Mouse (Mus musculus) myocyte (in vitro differentiated cells): ENCODE measurements around the gene Camta1. TPM values are rescaled to one million over a fixed set of nuclear protein-coding genes. Genes with fewer than 3 reads are reported as not detected.

Source experiments
- H3K27me3 ChIP-seq: one replicate; pipeline ENCODE4 v1.6.1; 2011; ENCODE audit not compliant: control insufficient read depth, insufficient read depth, insufficient read length
- H3K36me3 ChIP-seq: one replicate; pipeline ENCODE4 v1.6.1; 2011; ENCODE audit not compliant: control insufficient read depth, insufficient read depth
- H3K4me2 ChIP-seq: one replicate; pipeline ENCODE4 v1.6.1; 2011; ENCODE audit warnings: low read depth, control low read depth
- H3K4me3 ChIP-seq: one replicate; pipeline ENCODE4 v1.5.1; 2011; ENCODE audit warnings: mild to moderate bottlenecking, control low read depth, moderate library complexity
- H3K79me2 ChIP-seq: one replicate; pipeline ENCODE4 v1.6.1; 2011; ENCODE audit not compliant: control insufficient read depth, insufficient read depth
- H3ac ChIP-seq: one replicate; pipeline ENCODE4 v1.6.1; 2011; ENCODE audit not compliant: control insufficient read depth, insufficient read length
- CEBPB ChIP-seq: IDR thresholded peaks from 2 replicates; pipeline ENCODE4 v1.6.1; 2011; ENCODE audit warnings: mild to moderate bottlenecking, moderate library complexity; ENCODE audit not compliant: poor library complexity, insufficient read depth, severe bottlenecking
- E2F4 ChIP-seq: IDR thresholded peaks from one replicate; pipeline ENCODE4 v1.6.1; 2011; ENCODE audit warnings: mild to moderate bottlenecking, control low read depth, moderate library complexity; ENCODE audit not compliant: insufficient read depth
- MAX ChIP-seq: IDR thresholded peaks from one replicate; pipeline ENCODE4 v1.6.1; 2011; ENCODE audit warnings: low read depth, mild to moderate bottlenecking, control low read depth
- MYOD1 ChIP-seq, 3 experiments: IDR thresholded peaks; one replicate each; pipeline ENCODE4 v1.6.1; 2011; ENCODE audit warnings: control low read depth in 2 of 3, low read depth in 2 of 3, mild to moderate bottlenecking in 2 of 3, moderate library complexity in 1 of 3; ENCODE audit not compliant: insufficient read length in 2 of 3, control insufficient read depth in 1 of 3
- MYOG ChIP-seq, 3 experiments: IDR thresholded peaks; one replicate each; pipeline ENCODE4 v1.6.1; 2011; ENCODE audit warnings: control low read depth in 2 of 3, low read depth in 2 of 3, mild to moderate bottlenecking in 2 of 3; ENCODE audit not compliant: insufficient read length in 2 of 3, control insufficient read depth in 1 of 3, insufficient read depth in 1 of 3
- POLR2A ChIP-seq: IDR thresholded peaks from one replicate; pipeline ENCODE4 v1.6.1; 2011; ENCODE audit warnings: low read depth, mild to moderate bottlenecking, control low read depth, moderate library complexity; ENCODE audit not compliant: insufficient read length
- POLR2AphosphoS2 ChIP-seq: IDR thresholded peaks from one replicate; pipeline ENCODE4 v1.6.1; 2011; ENCODE audit warnings: low read depth, control low read depth; ENCODE audit not compliant: insufficient read length
- REST ChIP-seq: IDR thresholded peaks from one replicate; pipeline ENCODE4 v1.6.1; 2011; ENCODE audit warnings: mild to moderate bottlenecking, control low read depth, moderate library complexity; ENCODE audit not compliant: insufficient read depth, insufficient read length
- SRF ChIP-seq: IDR thresholded peaks from one replicate; pipeline ENCODE4 v1.6.1; 2011; ENCODE audit warnings: low read depth; ENCODE audit not compliant: control insufficient read depth, insufficient read length
- TCF12 ChIP-seq: IDR thresholded peaks from one replicate; pipeline ENCODE4 v1.6.1; 2011; ENCODE audit warnings: mild to moderate bottlenecking, control low read depth; ENCODE audit not compliant: poor library complexity, insufficient read depth, severe bottlenecking
- TCF3 ChIP-seq: IDR thresholded peaks from one replicate; pipeline ENCODE4 v1.6.1; 2011; ENCODE audit warnings: low read depth, control low read depth; ENCODE audit not compliant: insufficient read length
- USF1 ChIP-seq: IDR thresholded peaks from one replicate; pipeline ENCODE4 v1.6.1; 2011; ENCODE audit warnings: low read depth, mild to moderate bottlenecking, control low read depth, moderate library complexity
- polyA plus RNA-seq: library from polyadenylated mRNA; unstranded; fragments of >200 nt; fragmentation: generic; extraction: Trizol; gene quantifications from one replicate; pipeline ENCODE4 v1.2.1, GENCODE M21; 2012; ENCODE audit warnings: missing spikeins

The Camta1 gene
- polyA plus RNA-seq, 1 experiment: 40.6 TPM

GRCm38 (mm10) chr4:151179639-151180038 is 682.0 kb downstream of the Camta1 start:
- TF ChIP-seq POLR2AphosphoS2 (no peak), TCF3 (no peak), E2F4 (no peak), REST (no peak), MAX (no peak), CEBPB (no peak), MYOG (IDR thresholded peaks at IDR 0.05; ENCODE audit: control insufficient read depth in 1 of 3, insufficient read depth in 1 of 3, insufficient read length in 2 of 3, low read depth in 2 of 3) (no peak), POLR2A (no peak), MYOD1 (IDR thresholded peaks at IDR 0.05; ENCODE audit: control insufficient read depth in 1 of 3, insufficient read length in 2 of 3, low read depth in 2 of 3) (no peak), TCF12 (no peak), SRF (no peak)
- H3K4me2 ChIP-seq: no peak overlapping the region
- peaks cover 19% of the 10 kb centered on the region for H3K27me3 ChIP-seq
- no peaks in the 10 kb centered on the region for H3K79me2 ChIP-seq
- H3ac ChIP-seq: no peak overlapping the region
- H3K36me3 ChIP-seq: no peaks in the 10 kb centered on the region
- no peak overlapping the region for H3K4me3 ChIP-seq

DNA sequence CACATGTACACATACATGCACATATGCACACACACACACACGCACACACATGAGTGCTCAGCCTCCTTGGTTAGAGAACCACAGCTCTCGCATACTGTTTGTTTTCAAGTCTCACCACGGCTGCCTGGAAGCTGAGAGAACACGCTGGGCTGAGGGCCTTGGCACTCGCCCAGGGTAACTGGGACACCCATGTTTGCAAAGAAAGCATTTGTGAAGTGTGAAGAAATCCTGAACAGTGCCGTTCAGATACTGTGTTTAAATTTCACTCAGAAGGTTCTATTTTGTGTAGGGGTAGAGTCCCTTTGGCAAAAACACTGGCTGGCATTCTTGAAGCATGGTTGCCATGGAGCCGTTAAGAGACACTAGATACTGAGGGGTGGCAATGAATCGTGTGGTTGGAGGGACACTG is 682.7 kb downstream of the Camta1 start:
- H3K4me2 ChIP-seq: no peak overlapping the region
- TF ChIP-seq CEBPB (no peak), MYOD1 (IDR thresholded peaks at IDR 0.05; ENCODE audit: control insufficient read depth in 1 of 3, insufficient read length in 2 of 3, low read depth in 2 of 3) (no peak), SRF (no peak), USF1 (no peak), MAX (no peak), POLR2AphosphoS2 (no peak), TCF12 (no peak), E2F4 (no peak), TCF3 (no peak), POLR2A (no peak), REST (no peak)
- no peaks in the 10 kb centered on the region for H3K36me3 ChIP-seq
- H3K79me2 ChIP-seq: no peaks in the 10 kb centered on the region
- H3ac ChIP-seq: no peak overlapping the region
- H3K4me3 ChIP-seq: no peak overlapping the region
- H3K27me3 ChIP-seq: peaks cover 21% of the 10 kb centered on the region

DNA sequence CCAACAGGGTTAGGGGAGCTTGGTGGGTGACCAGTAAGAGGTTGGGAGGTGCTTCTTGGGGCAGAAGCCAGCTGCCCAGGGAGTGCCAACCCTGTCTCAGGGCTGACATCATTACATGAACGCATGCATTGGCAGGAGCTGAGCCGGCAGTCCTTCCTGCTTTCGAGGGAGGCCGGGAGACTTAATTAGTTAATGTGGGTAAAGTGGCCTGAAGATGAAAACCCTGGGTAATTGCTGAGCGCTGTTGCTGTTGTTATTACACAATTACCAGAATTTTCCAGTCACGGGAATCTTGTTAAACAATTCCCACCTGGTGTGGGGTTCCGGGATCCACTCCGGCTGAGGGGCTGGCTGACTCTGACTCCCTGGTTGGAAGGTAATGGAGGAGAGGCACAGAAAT is 689.1 kb downstream of the Camta1 start:
- H3K4me3 ChIP-seq: no peak overlapping the region
- TF ChIP-seq USF1 (no peak), REST (no peak), TCF12 (no peak), TCF3 (no peak), MAX (no peak)
- H3K79me2 ChIP-seq: no peaks in the 10 kb centered on the region
- no peak overlapping the region for H3ac ChIP-seq
- H3K36me3 ChIP-seq: no peaks in the 10 kb centered on the region
- H3K27me3 ChIP-seq: peaks cover 63% of the 10 kb centered on the region
- no peak overlapping the region for H3K4me2 ChIP-seq

DNA sequence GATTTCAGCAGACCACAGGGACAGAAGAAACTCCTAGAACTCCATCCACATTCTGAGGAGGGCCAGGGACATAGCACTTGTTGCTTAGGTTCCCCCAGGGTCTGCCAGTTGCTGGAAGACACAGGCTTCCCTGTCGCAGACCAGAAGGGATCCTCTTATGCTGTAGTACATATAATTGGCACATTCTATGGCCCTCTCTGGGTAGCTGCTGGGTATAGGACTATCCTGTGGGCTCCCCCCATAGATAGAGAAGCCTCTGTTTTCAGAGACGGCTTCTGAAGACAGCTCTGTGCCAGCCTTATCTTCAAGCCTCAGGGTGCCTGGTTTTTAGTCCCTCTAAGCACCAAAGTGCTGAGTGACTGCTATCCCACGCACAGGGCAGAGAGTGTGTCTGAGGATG is 690.6 kb downstream of the Camta1 start:
- Histone ChIP-seq H3K36me3 (no peaks in the 10 kb centered on the region), H3K79me2 (no peaks in the 10 kb centered on the region), H3K4me3 (no peak overlapping the region), H3K27me3 (peaks cover 67% of the 10 kb centered on the region), H3K4me2 (no peak overlapping the region), H3ac (no peak overlapping the region)
- TF ChIP-seq TCF12: no peak
- no peak for TF ChIP-seq USF1
- TF ChIP-seq POLR2A: no peak
- TF ChIP-seq E2F4: no peak
- no peak for TF ChIP-seq SRF
- no peak for TF ChIP-seq MYOG (IDR thresholded peaks at IDR 0.05; ENCODE audit: control insufficient read depth in 1 of 3, insufficient read depth in 1 of 3, insufficient read length in 2 of 3, low read depth in 2 of 3)
- no peak for TF ChIP-seq POLR2AphosphoS2

DNA sequence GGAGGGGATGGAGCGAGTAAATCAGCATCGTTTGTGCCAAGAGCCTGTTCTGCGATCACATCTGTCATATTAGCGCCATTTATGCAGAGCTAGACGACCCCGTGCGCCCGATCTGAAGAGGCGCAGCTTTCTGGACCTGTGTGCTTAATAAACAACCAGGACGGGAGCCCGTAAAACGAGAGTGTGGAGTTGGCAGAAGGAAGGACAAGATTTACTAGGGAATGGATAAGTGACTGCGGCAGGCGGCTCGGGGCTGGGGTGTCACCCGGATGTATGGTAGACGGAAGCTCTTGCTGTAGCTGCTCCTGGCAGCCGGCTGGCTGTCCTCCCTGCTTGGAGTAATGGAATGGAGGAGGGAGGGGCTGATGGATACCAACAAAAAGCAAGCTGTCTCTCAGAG is 691.0 kb downstream of the Camta1 start:
- no peak overlapping the region for H3K4me3 ChIP-seq
- no peak overlapping the region for H3ac ChIP-seq
- no peaks in the 10 kb centered on the region for H3K36me3 ChIP-seq
- no peak for TF ChIP-seq TCF12
- H3K79me2 ChIP-seq: no peaks in the 10 kb centered on the region
- H3K4me2 ChIP-seq: no peak overlapping the region
- peaks cover 70% of the 10 kb centered on the region for H3K27me3 ChIP-seq

DNA sequence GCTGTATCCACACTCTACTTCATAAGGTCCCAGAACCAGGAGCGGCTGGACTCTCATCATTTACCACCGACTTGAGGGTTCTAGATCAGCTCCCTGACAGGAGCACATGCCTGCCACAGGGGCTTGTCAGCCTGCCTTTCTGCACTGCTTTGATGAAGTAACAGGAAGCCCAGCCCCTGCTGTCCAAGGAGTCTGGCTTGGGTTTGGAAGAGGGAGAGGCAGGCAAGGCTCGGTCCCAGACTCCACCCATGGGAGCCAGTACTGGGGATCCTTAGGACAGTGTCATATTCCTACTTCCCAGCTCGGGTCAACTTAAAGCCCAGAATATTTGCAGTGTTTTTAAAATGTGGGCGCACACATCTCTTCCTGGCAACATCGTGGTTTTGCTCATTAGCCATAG is 694.7 kb downstream of the Camta1 start:
- TF ChIP-seq TCF12 (no peak), MYOD1 (IDR thresholded peaks at IDR 0.05; ENCODE audit: control insufficient read depth in 1 of 3, insufficient read length in 2 of 3, low read depth in 2 of 3) (no peak), MYOG (IDR thresholded peaks at IDR 0.05; ENCODE audit: control insufficient read depth in 1 of 3, insufficient read depth in 1 of 3, insufficient read length in 2 of 3, low read depth in 2 of 3) (no peak), REST (no peak), POLR2AphosphoS2 (no peak), POLR2A (no peak), CEBPB (no peak), SRF (no peak), MAX (no peak), USF1 (no peak), E2F4 (no peak), TCF3 (no peak)

More for the DNA sequence above, 694.7 kb downstream of the Camta1 start:
- Histone ChIP-seq H3K36me3 (no peaks in the 10 kb centered on the region), H3ac (no peak overlapping the region), H3K4me3 (no peak overlapping the region), H3K27me3 (peaks cover 76% of the 10 kb centered on the region), H3K79me2 (no peaks in the 10 kb centered on the region), H3K4me2 (no peak overlapping the region)
